Mouse (Mus musculus) stomach, postnatal 0 days (tissue): Measurements from ENCODE around the gene Pnp2. TPM values are rescaled to one million over a fixed set of nuclear protein-coding genes. Genes with fewer than 3 reads are reported as not detected.
"Not testable (repeated sequence)": the region's sequence is repeated elsewhere in the genome, so short reads cannot be mapped to it uniquely, and the experiment has no call there.

Source experiments
- ATAC-seq: fragments of 200-750 bp; cut with Nextera tagmentation; 2 replicates; pipeline ENCODE4 v1.8.0; 2017; ENCODE audit not compliant: low FRiP score, low TSS enrichment
- DNase-seq: peaks from one replicate; pipeline ENCODE4 v3.0.0-alpha.2; 2016; ENCODE audit warnings: low spot score
- H3K27ac ChIP-seq: fragments of 300-500 bp; sonication (generic); replicated peaks from 2 replicates; pipeline ENCODE4 v1.5.1; 2014; ENCODE audit warnings: mild to moderate bottlenecking, control low read depth
- H3K27me3 ChIP-seq: fragments of 300-500 bp; sonication (generic); 2 replicates; pipeline ENCODE4 v1.6.1; 2014; ENCODE audit warnings: low read length; ENCODE audit not compliant: control insufficient read depth, insufficient read depth
- H3K36me3 ChIP-seq: fragments of 300-500 bp; sonication (generic); 2 replicates; pipeline ENCODE4 v1.6.1; 2014; ENCODE audit warnings: low read length, mixed read lengths; ENCODE audit not compliant: control insufficient read depth, insufficient read depth
- H3K4me1 ChIP-seq: fragments of 300-500 bp; sonication (generic); replicated peaks from 2 replicates; pipeline ENCODE4 v1.6.1; 2014; ENCODE audit warnings: antibody characterized with exemption; ENCODE audit not compliant: control insufficient read depth, insufficient read depth
- H3K4me2 ChIP-seq: fragments of 300-500 bp; sonication (generic); replicated peaks from 2 replicates; pipeline ENCODE4 v1.6.1; 2014; ENCODE audit warnings: low read depth, mild to moderate bottlenecking, control low read depth, moderate library complexity
- H3K4me3 ChIP-seq: fragments of 300-500 bp; sonication (generic); 2 replicates; pipeline ENCODE4 v1.5.1; 2014; ENCODE audit warnings: low read depth, low read length, control low read depth
- H3K9ac ChIP-seq: fragments of 300-500 bp; sonication (generic); 2 replicates; pipeline ENCODE4 v1.6.1; 2014; ENCODE audit warnings: mild to moderate bottlenecking, low read length, control low read depth, mixed read lengths
- H3K9me3 ChIP-seq: fragments of 300-500 bp; sonication (generic); 2 replicates; pipeline ENCODE4 v1.6.1; 2016; ENCODE audit warnings: low read length; ENCODE audit not compliant: control insufficient read depth
- CTCF ChIP-seq: IDR thresholded peaks from 2 replicates; pipeline ENCODE4 v1.5.1; 2016; ENCODE audit warnings: antibody characterized with exemption, low read depth, mild to moderate bottlenecking, moderate library complexity
- EP300 ChIP-seq: optimal IDR thresholded peaks from 2 replicates; pipeline ENCODE3; 2016; ENCODE audit warnings: antibody characterized with exemption
- WGBS: fragments of 180-500 bp; shearing (Covaris S2); extraction: QIAGEN DNeasy Blood & Tissue Kit; methylation state at CpG from one replicate; pipeline ENCODE4 v1.1.7; 2014; 5-methylcytosine and 5-hydroxymethylcytosine counted together
- polyA plus RNA-seq: library from polyadenylated mRNA; unstranded; fragments of >200 nt; fragmentation: Nextera tagmentation; extraction: Ambion mirVana; gene quantifications from 2 replicates; pipeline ENCODE4 v1.2.1, GENCODE M21; 2015

The Pnp2 gene
- polyA plus RNA-seq = 0.33 and 0.40 TPM in 2 replicates

- peak; percentile 37; the same call in 1 of the 2 replicates for TF ChIP-seq CTCF
- H3K27ac ChIP-seq = not testable (repeated sequence)
- 9% methylated on average over 19 of the region's 19 CpGs for WGBS
Measured at GRCm38 (mm10) chr14:50955942-50956508, at the start of gene Pnp2. Gene Pnp2, plus strand, starts transcription at chr14:50955992.

GRCm38 (mm10) chr14:50908126-50908525 is 47.7 kb upstream of the Pnp2 start:
- no peaks in the 10 kb centered on the region for H3K36me3 ChIP-seq
- no peaks in the 10 kb centered on the region for H3K27me3 ChIP-seq
- WGBS = 70% methylated on average over 4 of the region's 4 CpGs
- no peak overlapping the region for H3K9ac ChIP-seq
- no peak overlapping the region for H3K4me3 ChIP-seq
- TF ChIP-seq EP300 (no peak), CTCF (no peak)
- H3K4me2 ChIP-seq = no peak overlapping the region
- DNase-seq (no peak), ATAC-seq (no peak)
- H3K27ac ChIP-seq = no peak overlapping the region
- no peaks in the 10 kb centered on the region for H3K9me3 ChIP-seq
- H3K4me1 ChIP-seq = no peaks in the 10 kb centered on the region

More at GRCm38 (mm10) chr14:50955942-50956508, at the start of gene Pnp2:
- DNase-seq (peak; percentile 24), ATAC-seq (peak; percentile 81)
- not testable (repeated sequence) for H3K4me1 ChIP-seq, H3K27me3 ChIP-seq, H3K36me3 ChIP-seq, H3K9me3 ChIP-seq, H3K4me3 ChIP-seq, H3K9ac ChIP-seq
- H3K4me2 ChIP-seq = peak within 1 kb of the TSS; percentile 25; the same call in 1 of the 2 replicates

GRCm38 (mm10) chr14:50911356-50911755 is 44.4 kb upstream of the Pnp2 start:
- TF ChIP-seq EP300 (no peak), CTCF (no peak)
- H3K4me2 ChIP-seq = no peak overlapping the region
- H3K9ac ChIP-seq = no peak overlapping the region
- DNase-seq (no peak), ATAC-seq (no peak)
- H3K9me3 ChIP-seq = no peaks in the 10 kb centered on the region
- no peak overlapping the region for H3K27ac ChIP-seq
- H3K36me3 ChIP-seq = peaks cover 12% of the 10 kb centered on the region; the same call in 1 of the 2 replicates
- H3K4me3 ChIP-seq = no peak overlapping the region
- no peaks in the 10 kb centered on the region for H3K4me1 ChIP-seq
- no peaks in the 10 kb centered on the region for H3K27me3 ChIP-seq
- 43% methylated on average over 3 of the region's 3 CpGs for WGBS

DNA sequence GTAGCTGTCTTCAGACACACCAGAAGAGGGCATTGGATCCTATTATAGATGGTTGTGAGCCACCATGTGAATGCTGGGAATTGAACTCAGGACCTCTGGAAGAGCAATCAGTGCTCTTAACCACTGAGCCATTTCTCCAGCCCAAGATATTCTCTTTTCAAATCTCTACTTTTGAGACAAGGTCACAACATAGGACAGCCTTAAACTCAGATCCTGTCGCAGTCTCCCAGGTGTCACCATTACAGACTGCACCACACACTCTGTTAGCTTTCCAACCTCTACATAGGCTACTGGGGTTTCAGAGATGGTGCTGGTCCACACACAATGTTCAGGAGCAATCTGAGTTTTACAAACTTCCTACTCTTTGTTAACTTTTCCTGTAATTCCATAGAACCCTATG is 32.4 kb upstream of the Pnp2 start:
- not testable (repeated sequence) for H3K27ac ChIP-seq, H3K27me3 ChIP-seq, H3K9me3 ChIP-seq, ATAC-seq, H3K4me1 ChIP-seq, DNase-seq
- H3K36me3 ChIP-seq = peaks cover 12% of the 10 kb centered on the region
- H3K4me2 ChIP-seq = peak overlapping the region; percentile 89
- H3K9ac ChIP-seq = peak overlapping the region; percentile 78; the same call in 1 of the 2 replicates
- 58% methylated on average over 1 of the region's 1 CpGs for WGBS
- peak overlapping the region; percentile 73 for H3K4me3 ChIP-seq

DNA sequence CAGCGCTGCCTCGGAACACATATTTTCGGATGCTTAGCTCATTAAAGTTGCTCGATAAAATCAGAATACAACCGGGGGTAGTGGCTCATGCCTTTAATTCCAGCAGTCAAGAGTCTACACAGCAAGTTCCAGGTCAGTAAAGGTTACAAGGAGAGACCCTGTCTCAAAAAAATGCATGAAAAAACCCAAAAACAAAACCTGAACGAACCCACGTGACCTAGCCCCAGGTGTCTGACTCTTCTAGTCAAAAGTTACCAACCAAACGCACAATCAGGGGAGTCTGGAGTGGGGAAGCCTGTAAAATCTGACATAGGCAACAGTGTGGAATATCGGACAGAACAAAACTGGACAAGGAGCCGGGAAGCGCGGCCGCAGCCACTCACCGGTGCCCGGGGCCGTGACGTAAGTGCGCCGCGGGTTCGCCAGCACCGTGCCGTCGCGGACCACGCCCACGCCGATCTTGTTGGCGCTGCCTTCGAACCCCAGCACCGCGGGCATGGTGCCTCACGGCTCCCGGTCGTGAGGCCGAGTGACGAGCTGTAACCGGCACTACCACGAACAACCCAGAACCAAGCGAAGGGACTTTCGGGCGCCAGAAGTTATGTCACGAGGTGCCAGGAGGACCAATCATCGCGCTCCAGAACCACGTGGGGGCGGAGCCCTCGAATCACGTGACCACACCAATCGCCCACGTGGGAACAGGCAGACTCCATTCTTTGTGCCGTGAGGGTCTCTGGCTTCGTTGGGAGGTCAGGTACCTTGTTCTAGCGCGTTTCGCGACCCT is 31.3 kb upstream of the Pnp2 start, which contains the start of the genes Osgep and Apex1:
Gene Osgep, minus strand, starts transcription at position 613 of the 784 bp plus-strand sequence.
Gene Apex1, plus strand, starts transcription at position 688 of the 784 bp plus-strand sequence.
- ATAC-seq = peak; percentile 95
- TF ChIP-seq CTCF (no peak), EP300 (no peak)

More for the DNA sequence above, 31.3 kb upstream of the Pnp2 start, which contains the start of the genes Osgep and Apex1:
- H3K9me3 ChIP-seq = no peaks in the 10 kb centered on the region
- H3K9ac ChIP-seq = peak within 1 kb of the TSS; percentile 78
- H3K4me2 ChIP-seq = peak within 1 kb of the TSS; percentile 89
- H3K27ac ChIP-seq = peak within 1 kb of the TSS; percentile 95
- DNase-seq = peak; percentile 98
- H3K27me3 ChIP-seq = no peaks in the 10 kb centered on the region
- H3K4me3 ChIP-seq = peak within 1 kb of the TSS; percentile 73
- peaks cover 2% of the 10 kb centered on the region; the same call in 1 of the 2 replicates for H3K4me1 ChIP-seq
- H3K36me3 ChIP-seq = peaks cover 17% of the 10 kb centered on the region
- WGBS = under 1% methylated on average over 57 of the region's 57 CpGs
